Mouse (Mus musculus) urinary bladder, postnatal 25 days (tissue): ENCODE results near the gene Gm10401.

Source experiments
- DNase-seq: peaks from one replicate; pipeline ENCODE4 v3.0.0; 2022; ENCODE audit warnings: low spot score

Gene Gm10401

DNA sequence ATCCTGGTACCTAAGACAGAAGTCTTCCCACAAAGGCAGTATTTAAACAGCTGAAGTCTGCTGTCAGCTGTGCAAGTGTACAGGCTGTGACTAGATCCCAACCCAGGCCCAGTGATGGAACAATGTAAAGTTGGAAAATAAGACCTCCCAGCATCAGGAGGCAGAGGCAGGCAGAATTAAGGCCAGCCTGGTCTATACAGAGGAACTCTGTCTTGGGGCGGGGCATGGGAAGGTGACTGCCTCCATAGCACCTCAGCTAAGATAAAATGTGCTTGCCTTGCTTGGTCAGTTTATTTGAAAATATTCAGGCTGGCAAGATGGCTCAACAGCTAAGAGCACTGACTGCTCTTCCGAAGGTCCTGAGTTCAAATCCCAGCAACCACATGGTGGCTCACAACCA is 27.6 kb downstream of the Gm10401 start:
- no peak for DNase-seq

DNA sequence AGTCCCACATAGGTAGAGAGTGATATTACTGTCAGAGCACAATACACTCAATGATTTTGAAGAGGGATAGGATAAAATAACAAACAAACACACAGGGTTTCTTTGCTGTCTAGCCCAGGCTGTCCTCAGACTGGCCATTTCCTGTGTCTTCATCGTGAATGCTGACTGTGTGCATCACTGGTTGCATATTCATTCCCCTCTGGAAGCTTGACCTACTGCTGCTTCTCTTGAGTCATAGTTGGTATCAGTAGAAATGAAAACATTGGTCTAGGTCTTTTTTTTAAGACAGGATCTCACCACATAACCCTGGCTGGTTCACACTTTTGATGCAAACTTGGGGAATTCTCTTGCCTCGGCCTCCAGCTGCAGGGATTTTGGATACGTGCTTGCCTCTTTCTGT is 28.5 kb downstream of the Gm10401 start:
- no peak for DNase-seq

DNA sequence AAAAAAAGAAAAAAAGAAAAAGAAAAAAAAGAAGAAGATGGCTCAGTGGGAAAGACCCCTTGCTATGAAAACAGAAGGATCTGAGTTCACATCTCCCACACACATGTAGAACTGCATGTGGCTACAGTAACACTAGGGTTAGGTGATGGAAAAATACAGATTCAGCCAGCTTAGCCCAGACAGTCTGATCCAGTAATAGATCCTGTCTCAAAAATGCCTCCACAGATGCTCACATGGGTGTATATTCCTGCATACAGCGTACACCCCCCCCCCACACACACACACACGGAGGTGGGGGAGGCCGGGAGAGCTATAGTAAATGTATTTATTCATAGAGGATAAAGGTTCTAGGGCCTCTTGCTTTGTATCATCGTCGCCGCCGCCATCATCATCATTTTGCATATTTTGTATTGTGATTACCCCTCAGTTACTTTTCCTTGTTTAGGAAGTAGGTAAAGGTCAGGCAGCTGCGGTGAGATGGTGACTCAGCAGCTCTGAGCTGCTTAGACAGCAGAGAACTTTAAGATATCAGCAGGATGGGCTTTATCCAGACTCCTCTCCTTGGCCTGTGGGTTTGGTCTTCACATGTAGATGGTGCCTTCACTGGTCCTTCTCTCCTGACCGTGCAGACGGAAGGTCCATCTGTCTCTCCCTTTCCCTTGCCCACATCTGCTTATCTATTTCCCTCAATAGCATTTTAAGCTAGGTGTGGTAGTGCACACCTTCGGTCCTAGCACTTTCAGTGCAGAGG is 29.2 kb downstream of the Gm10401 start:
- no peak for DNase-seq

DNA sequence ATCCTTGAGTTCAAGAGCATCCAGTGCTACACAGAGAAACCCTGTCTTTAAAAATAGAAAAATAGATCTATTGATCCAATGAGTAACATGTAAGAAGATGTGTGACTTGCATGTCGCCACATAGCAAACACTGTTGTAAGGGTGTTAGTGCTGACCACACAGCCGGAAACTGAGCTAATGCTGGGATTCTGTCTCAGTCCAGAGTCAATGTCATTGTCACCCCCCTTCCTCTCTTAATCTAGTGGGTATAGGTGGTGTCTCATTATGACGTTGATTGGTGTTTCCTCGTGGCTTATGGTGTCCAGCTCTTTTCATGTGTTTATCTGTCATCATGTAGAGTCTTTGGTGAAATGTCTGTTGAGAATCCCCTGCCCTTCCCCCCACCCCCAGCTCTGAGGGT is 31.9 kb downstream of the Gm10401 start:
- no peak for DNase-seq

DNA sequence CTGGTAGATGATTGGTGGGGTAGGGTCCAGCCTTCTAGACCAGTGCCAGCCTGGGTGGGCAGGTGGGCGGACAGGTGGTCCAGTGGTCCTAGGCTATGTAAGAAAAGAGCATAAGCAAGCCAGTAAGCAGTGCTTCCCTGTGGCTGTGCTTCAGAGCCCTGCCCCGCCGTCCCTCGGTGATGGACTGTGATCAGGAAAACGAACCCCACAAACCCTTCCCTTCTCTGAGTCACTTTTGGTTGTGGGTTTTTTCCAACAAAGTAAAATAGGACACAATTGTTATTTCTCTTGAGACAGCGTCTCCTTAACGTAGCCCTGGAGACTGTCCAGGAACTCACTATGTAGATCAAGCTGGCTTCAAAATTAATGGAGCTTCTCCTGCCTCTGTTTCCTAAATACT is 34.7 kb downstream of the Gm10401 start:
- no peak for DNase-seq

DNA sequence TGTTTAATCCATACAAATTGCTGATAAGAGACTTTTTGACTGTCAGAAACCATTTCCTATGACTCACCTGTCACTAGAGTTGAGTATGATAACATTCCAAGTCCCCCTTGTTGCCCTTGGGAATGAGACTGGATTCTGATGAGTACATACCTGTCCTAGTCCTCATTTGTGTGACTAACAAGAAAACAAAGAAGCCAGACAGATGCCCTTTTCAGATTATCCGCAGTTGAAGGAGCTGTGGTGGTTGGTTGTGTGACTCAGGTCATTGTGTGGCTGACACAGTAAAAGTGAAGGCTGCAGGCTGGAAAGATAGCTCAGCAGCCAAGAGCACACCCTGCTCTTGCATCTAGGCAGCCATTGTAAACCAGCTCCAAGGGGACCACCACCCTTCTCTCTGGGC is 35.5 kb downstream of the Gm10401 start:
- DNase-seq, result no peak

DNA sequence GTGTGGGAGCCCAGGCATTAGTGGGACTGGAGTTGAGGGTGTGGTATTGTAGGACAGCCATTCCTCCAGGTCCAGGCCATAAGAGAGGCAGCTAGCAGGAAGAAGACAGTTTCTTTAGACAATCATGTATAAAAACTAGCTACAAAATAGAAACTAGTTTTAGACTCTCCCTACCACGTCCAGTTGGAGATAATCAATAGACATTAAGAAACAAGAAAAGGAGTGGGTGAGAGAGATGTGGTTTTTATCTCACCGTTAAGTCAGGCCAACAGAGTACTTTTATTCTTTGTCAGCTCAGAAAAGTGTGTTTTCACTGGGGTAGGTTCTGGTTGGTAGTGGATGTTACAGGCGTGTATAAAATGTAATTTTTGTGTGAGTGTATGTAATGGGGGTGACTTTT is 37.1 kb downstream of the Gm10401 start:
- no peak for DNase-seq

DNA sequence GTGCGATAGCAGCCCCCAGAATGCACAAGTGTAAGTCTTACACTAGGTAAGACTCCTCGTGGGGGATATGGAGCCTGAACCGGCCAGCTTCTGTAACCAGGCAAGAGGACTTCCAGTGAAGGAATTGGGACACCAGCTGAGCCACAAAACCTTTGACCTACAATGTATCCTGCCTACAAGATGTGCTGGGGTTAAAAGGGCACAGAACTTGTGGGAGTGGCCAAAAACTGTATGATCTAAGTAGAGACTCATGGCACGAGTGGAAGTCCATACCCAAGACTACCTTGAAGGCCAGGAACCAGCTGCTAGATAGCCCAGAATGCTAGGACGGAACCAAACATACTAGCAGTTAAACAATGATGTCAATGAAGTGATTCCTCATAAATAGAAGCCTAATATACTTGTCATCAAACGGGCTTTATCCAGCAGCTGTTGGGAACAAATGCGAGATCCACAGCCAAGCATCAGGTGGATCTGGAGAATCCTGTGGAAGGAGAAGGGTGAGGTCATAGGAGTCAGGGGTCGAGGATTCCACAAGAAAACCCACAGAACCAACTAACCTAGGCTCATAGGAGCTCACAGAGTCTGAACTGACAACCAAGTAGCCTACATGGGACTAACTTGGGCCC is 37.9 kb downstream of the Gm10401 start:
- no peak for DNase-seq

DNA sequence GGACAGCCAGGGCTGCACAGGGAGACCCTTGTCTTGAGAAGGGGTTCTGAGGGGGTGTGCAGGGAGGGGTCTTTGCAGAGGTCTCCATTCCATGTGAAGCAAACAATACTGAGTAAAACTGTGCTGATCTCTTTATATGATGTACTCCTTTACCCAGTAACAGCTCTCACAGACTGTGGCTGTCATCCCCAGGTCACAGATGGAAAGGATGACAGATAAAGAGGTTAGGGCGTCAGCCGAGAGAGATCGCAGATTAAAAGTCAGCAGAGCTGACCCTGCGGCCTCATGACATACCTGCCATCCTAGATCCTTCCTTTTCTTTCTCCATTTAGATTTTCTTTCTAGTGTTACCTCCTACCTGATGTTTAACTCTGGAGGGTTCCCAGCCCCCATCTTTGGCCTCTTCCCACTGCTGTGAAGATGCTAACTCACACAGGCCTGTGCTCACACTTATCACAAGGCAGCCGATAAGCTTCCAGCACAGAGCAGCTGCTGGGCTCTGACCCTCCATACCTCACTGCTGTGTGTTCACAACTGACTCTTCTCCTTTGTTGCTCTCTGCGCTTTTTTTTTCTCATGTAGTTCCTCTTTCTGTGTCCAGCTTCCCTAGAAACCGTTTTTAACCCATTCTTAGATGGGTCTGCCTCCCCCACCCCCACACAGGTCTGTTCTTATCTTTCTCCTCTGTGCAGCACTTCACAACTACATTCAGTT is 39.4 kb downstream of the Gm10401 start:
- DNase-seq, result no peak

DNA sequence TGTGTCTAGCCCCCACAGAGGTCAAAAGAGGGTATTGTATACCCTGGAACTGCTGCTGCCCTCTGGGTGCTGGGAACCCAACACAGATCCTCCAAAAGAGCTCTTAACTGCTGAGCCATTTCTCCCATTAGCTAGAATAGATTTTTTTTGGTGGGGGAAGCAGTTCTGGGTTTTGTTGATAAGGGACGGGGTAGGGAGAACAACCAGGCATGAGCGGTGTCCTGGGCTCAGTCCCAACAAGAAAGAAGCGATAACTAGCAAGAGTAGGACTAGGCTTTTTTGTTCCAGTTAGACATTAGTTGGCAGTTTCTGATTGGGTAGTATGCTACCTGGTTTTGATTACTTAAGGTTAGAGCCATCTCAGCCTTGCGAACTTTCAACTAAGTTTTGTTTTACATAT is 40.9 kb downstream of the Gm10401 start:
- DNase-seq, result no peak

DNA sequence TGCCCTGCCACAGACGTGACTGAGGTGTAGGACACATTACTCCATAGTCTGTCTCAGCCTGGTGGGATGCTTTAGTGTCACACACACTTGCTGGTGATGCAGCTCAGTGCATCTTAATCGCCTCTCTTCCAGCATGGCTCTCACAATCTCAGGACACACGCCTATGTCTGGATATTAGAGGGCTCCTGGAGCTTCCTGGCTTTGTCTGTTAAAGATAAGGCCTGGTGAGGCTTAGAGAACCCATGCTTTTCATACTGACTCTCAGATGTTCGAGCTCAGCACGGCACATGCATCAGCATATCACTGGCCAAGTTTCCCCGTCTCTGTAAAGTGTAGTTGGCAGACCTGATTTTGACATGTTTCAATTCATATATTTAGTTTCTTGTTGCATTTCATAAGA is 42.7 kb downstream of the Gm10401 start:
- DNase-seq, result no peak

DNA sequence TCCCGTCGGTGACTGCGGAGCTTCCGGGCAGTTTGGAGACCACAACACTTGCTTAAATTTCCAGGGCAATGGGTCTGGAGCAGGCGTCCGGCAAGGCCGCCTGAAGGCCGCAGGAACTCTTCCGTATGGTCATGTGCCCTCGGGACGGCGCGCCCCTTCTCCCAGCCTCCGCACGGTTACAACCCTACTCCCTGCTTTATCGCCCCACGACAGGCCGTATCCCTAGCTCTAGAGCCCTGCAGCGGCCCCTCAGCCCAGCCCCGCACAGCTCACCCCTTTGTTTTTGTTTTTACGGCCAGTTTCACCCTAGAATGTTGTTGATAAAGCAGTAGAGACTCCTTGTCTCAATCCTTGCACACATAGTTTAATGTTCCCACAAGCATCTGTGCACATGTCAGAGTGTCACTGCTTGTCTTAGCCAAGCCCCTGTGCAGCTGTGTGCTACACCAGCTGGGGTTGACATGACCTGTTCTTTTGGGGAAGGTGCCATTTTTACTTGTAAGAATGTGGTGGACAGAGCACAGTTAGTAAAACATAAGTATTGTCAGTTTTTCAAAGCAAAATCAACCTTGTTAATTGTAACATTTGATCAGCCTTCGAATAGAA is 44.2 kb downstream of the Gm10401 start:
- DNase-seq, result no peak

DNA sequence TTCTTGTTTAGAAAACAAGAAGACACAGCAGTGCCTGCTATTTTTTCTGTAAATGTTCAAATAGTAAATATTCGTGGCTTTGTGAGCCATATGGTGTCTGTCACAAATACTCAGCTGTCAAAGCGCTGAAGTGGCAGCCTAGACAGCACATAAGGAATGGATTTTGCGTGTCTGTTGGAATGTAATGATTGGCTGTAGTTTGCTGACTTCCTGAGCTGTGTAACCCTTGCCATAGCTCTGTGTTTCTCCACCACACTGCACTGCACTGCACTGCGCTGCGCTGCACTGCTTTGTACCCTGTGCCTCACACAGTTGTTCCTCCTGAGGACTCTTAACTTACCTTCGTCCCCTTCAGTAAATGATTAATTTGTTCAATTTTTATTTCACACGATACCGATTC is 45.5 kb downstream of the Gm10401 start:
- DNase-seq, result no peak

DNA sequence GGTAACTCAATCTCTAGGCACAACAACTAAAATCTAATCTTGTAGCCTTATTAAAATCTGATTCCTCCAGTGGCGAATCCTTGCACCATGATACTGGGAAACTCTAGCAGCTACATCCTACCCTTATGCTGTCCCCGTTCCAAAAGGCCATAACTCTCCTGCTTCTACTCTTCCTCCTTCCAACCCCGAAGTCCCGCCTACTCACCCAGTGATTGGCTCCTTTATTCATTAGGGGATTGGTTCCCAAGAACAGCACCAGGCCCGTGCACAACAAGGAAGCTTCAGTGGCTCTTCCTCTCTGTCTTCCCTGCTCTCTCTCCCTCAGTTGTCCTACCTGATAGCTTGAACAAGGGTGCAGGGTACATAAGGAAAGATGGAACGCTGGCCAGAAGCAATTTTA is 47.3 kb downstream of the Gm10401 start:
- no peak for DNase-seq

DNA sequence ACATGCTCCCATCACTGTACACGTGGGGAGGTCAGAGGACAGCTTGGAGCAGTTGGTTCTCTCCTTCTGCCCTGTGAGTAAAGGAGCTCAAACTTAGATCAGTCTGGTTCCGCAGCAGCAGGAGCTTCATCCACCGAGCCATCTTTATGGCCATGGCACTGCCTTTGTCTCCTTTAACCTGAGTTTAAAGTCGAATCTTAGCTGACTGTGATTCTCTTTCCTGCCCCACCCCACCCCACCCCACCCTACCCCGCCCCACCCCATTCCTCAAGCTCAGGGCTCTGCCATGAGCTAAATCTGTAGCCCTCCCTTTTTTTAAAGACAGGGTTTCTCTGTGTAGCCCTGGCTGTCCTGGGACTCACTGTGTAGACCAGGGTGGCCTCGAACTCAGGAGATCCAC is 48.4 kb downstream of the Gm10401 start:
- DNase-seq, result no peak
